22 mouse cellular contexts compared by ENCODE assay signal in genomic region chr17:85611521-85612515, GRCm38 (mm10). TPM values are rescaled to one million over a fixed set of nuclear protein-coding genes. Genes with fewer than 3 reads are reported as not detected.
DNase-seq lines count a peak whose midpoint lies in the region; ATAC-seq lines count a peak whose summit lies in the region.
"Had no signal": no experiment of that assay in that cellular context is flagged by ENCODE, and none has a peak within 500 bp of the region (broad histone marks: within the 10 kb centered on the region; RNA-seq: fewer than 3 reads in every experiment).

No protein-coding gene starts in this region.

- H3K4me2 ChIP-seq in embryonic facial prominence, embryonic 12.5 days (replicated peaks) = peak overlapping the region; percentile 50
- peak overlapping the region; percentile 41; the same call in 1 of the 2 replicates for H3K4me2 ChIP-seq in forebrain, embryonic 16.5 days (ENCODE audit: low read length)
- H3K4me2 ChIP-seq in midbrain, embryonic 16.5 days (ENCODE audit: low read length) = peak overlapping the region; percentile 30
- H3K4me2 ChIP-seq: heart, embryonic 12.5 days; limb, embryonic 13.5 days; neural tube, embryonic 12.5 days had no signal

- H3K9me3 ChIP-seq in embryonic facial prominence, embryonic 12.5 days = no peaks in the 10 kb centered on the region
- H3K9me3 ChIP-seq in forebrain, embryonic 16.5 days (ENCODE audit: control insufficient read depth, low read length) = no peaks in the 10 kb centered on the region
- no peaks in the 10 kb centered on the region for H3K9me3 ChIP-seq in midbrain, embryonic 16.5 days (replicated peaks; ENCODE audit: control insufficient read depth, low read length, poor library complexity, severe bottlenecking)
- H3K9me3 ChIP-seq: heart, embryonic 12.5 days; limb, embryonic 13.5 days; neural tube, embryonic 12.5 days had no signal

- no peak overlapping the region for H3K9ac ChIP-seq in embryonic facial prominence, embryonic 12.5 days
- H3K9ac ChIP-seq in forebrain, embryonic 16.5 days (replicated peaks; ENCODE audit: low read depth, low read length) = no peak overlapping the region
- H3K9ac ChIP-seq in midbrain, embryonic 16.5 days (ENCODE audit: low read depth, low read length) = peak overlapping the region; percentile 32; the same call in 1 of the 2 replicates
- H3K9ac ChIP-seq: heart, embryonic 12.5 days; limb, embryonic 13.5 days; neural tube, embryonic 12.5 days had no signal

- peak overlapping the region; percentile 31; the same call in 1 of the 2 replicates for H3K4me3 ChIP-seq in embryonic facial prominence, embryonic 12.5 days
- H3K4me3 ChIP-seq in forebrain, embryonic 16.5 days (replicated peaks; ENCODE audit: low read length) = no peak overlapping the region
- peak overlapping the region; percentile 24 for H3K4me3 ChIP-seq in midbrain, embryonic 16.5 days (ENCODE audit: low read depth, low read length)
- H3K4me3 ChIP-seq: heart, embryonic 12.5 days; layer of hippocampus, adult 2 months; limb, embryonic 13.5 days; neural tube, embryonic 12.5 days had no signal

- H3K4me1 ChIP-seq in embryonic facial prominence, embryonic 12.5 days = peaks cover 7% of the 10 kb centered on the region; the same call in 1 of the 2 replicates
- peaks cover 33% of the 10 kb centered on the region for H3K4me1 ChIP-seq in forebrain, embryonic 16.5 days (replicated peaks; ENCODE audit: control insufficient read depth, insufficient read depth, low read length)
- H3K4me1 ChIP-seq in midbrain, embryonic 16.5 days (ENCODE audit: control insufficient read depth, insufficient read depth, low read length) = 0 out of 2 replicates have a peak, but pooled peaks cover 3% of the 10 kb centered on the region

- no peaks in the 10 kb centered on the region for H3K36me3 ChIP-seq in embryonic facial prominence, embryonic 12.5 days
- H3K36me3 ChIP-seq in forebrain, embryonic 16.5 days (ENCODE audit: control insufficient read depth, insufficient read depth) = no peaks in the 10 kb centered on the region
- no peaks in the 10 kb centered on the region for H3K36me3 ChIP-seq in midbrain, embryonic 16.5 days (ENCODE audit: control insufficient read depth, insufficient read depth, low read length)
- H3K36me3 ChIP-seq: heart, embryonic 12.5 days; limb, embryonic 13.5 days; neural tube, embryonic 12.5 days had no signal

- no peak for ATAC-seq in embryonic facial prominence, embryonic 12.5 days (ENCODE audit: insufficient number of reproducible peaks, insufficient read depth, low FRiP score, low TSS enrichment)
- ATAC-seq in forebrain, embryonic 16.5 days = no peak
- no peak for ATAC-seq in midbrain, embryonic 16.5 days
- ATAC-seq: activated CD4-positive, CD25-positive, alpha-beta regulatory T cell, adult 4 months; intestine, embryonic 16.5 days had no signal

- no peak overlapping the region for H3K27ac ChIP-seq in embryonic facial prominence, embryonic 12.5 days
- H3K27ac ChIP-seq in forebrain, embryonic 16.5 days (ENCODE audit: low read length) = no peak overlapping the region
- H3K27ac ChIP-seq in midbrain, embryonic 16.5 days (ENCODE audit: low read length) = peak overlapping the region; percentile 71
- H3K27ac ChIP-seq: layer of hippocampus, adult 2 months; limb, embryonic 13.5 days; neural tube, embryonic 12.5 days; stomach, postnatal 0 days had no signal

- 8% methylated on average over 19 of the region's 19 CpGs for WGBS in embryonic facial prominence, embryonic 12.5 days
- WGBS in forebrain, embryonic 16.5 days = 37% methylated on average over 19 of the region's 19 CpGs
- 13% methylated on average over 19 of the region's 19 CpGs for WGBS in midbrain, embryonic 16.5 days

- peak; percentile 34 for DNase-seq in R1 (ENCODE audit: low read depth, low spot score)
- DNase-seq in urinary bladder, adult 18-20 months (ENCODE audit: low spot score in 2 of 2) = no peak
- DNase-seq in spleen, adult 12 weeks (ENCODE audit: low spot score) = no peak
- no peak for DNase-seq in spleen, postnatal 4 days (ENCODE audit: low spot score in 2 of 2)
- DNase-seq: adrenal gland, postnatal 36 days; cerebellum, postnatal 10 days; gastrocnemius, postnatal 36 days; heart, postnatal 4 days; lung, postnatal 14 days; thymus, postnatal 36 days had no signal

- peaks cover 94% of the 10 kb centered on the region for H3K27me3 ChIP-seq in embryonic facial prominence, embryonic 12.5 days
- H3K27me3 ChIP-seq in forebrain, embryonic 16.5 days (replicated peaks; ENCODE audit: control insufficient read depth, insufficient read depth, low read length) = peaks cover 91% of the 10 kb centered on the region
- H3K27me3 ChIP-seq in midbrain, embryonic 16.5 days (ENCODE audit: control insufficient read depth, insufficient read depth, low read depth, low read length) = peaks cover 82% of the 10 kb centered on the region

RNA-seq across cellular contexts. Expression of gene Six3, which starts 1.6 kb away (rescaled TPM):
- 8.9 and 9.8 TPM in 2 replicates for polyA plus RNA-seq in embryonic facial prominence, embryonic 12.5 days (2016; fragmentation: Nextera tagmentation; extraction: Ambion mirVana)
- 15.6 and 17.6 TPM in 2 replicates for polyA plus RNA-seq in forebrain, embryonic 16.5 days (2015; fragmentation: Nextera tagmentation; extraction: Ambion mirVana)
- 19.1 and 24.2 TPM in 2 replicates for polyA plus RNA-seq in midbrain, embryonic 16.5 days (2015; fragmentation: Nextera tagmentation; extraction: Ambion mirVana)
- polyA plus RNA-seq: activated CD4-positive, CD25-positive, alpha-beta regulatory T cell, adult 4 months; heart, embryonic 12.5 days; intestine, embryonic 16.5 days; kidney, embryonic 16.5 days; limb, embryonic 13.5 days; liver, embryonic 16.5 days; neural tube, embryonic 12.5 days; stomach, postnatal 0 days had no signal
